Mouse (Mus musculus) C2C12 (cell line): ENCODE measurements around the gene Bicc1. TPM values are rescaled to one million over a fixed set of nuclear protein-coding genes. Genes with fewer than 3 reads are reported as not detected.
A peak's percentile ranks its signal among the peaks of the same experiment; 100 is the strongest.

ENCODE experiments used
- H3K27me3 ChIP-seq: one replicate; pipeline ENCODE4 v1.6.1; 2011; ENCODE audit not compliant: control insufficient read depth, insufficient read depth, insufficient read length
- H3K36me3 ChIP-seq: one replicate; pipeline ENCODE4 v1.6.1; 2011; ENCODE audit not compliant: control insufficient read depth, insufficient read depth
- H3K4me3 ChIP-seq: one replicate; pipeline ENCODE4 v1.5.1; 2011; ENCODE audit warnings: mild to moderate bottlenecking, control low read depth; ENCODE audit not compliant: poor library complexity, insufficient read depth, severe bottlenecking
- H3K79me2 ChIP-seq: one replicate; pipeline ENCODE4 v1.6.1; 2011; ENCODE audit not compliant: control insufficient read depth, insufficient read depth
- H3K79me3 ChIP-seq: one replicate; pipeline ENCODE4 v1.6.1; 2011; ENCODE audit warnings: low read depth, control low read depth
- H3ac ChIP-seq: one replicate; pipeline ENCODE3; 2011; ENCODE audit warnings: low read depth; ENCODE audit not compliant: control insufficient read depth, insufficient read length
- CEBPB ChIP-seq: IDR thresholded peaks from one replicate; pipeline ENCODE4 v1.6.1; 2011; ENCODE audit warnings: low read depth, mild to moderate bottlenecking, control low read depth, moderate library complexity
- CTCF ChIP-seq: IDR thresholded peaks from one replicate; pipeline ENCODE4 v1.5.1; 2011; ENCODE audit not compliant: control insufficient read depth, insufficient read depth, insufficient read length
- FOSL1 ChIP-seq: IDR thresholded peaks from one replicate; pipeline ENCODE4 v1.8.0; 2011; ENCODE audit warnings: mild to moderate bottlenecking, low read length; ENCODE audit not compliant: poor library complexity, insufficient read depth, severe bottlenecking
- MAX ChIP-seq: IDR thresholded peaks from one replicate; pipeline ENCODE4 v1.6.1; 2011; ENCODE audit warnings: mild to moderate bottlenecking, control low read depth
- MYOD1 ChIP-seq: IDR thresholded peaks from one replicate; pipeline ENCODE4 v1.6.1; 2011; ENCODE audit warnings: low read depth; ENCODE audit not compliant: control insufficient read depth, insufficient read length
- MYOG ChIP-seq: IDR thresholded peaks from one replicate; pipeline ENCODE4 v1.6.1; 2011; ENCODE audit not compliant: control insufficient read depth, insufficient read length; ENCODE audit errors: extremely low read depth
- USF1 ChIP-seq: IDR thresholded peaks from one replicate; pipeline ENCODE4 v1.6.1; 2011; ENCODE audit warnings: low read depth, mild to moderate bottlenecking, control low read depth, moderate library complexity
- polyA plus RNA-seq: library from polyadenylated mRNA; unstranded; fragments of >200 nt; fragmentation: generic; extraction: Trizol; gene quantifications from one replicate; pipeline ENCODE4 v1.2.1, GENCODE M21; 2012; ENCODE audit warnings: missing spikeins

Bicc1 gene
- polyA plus RNA-seq, 1 experiment, result 4.0 TPM

DNA sequence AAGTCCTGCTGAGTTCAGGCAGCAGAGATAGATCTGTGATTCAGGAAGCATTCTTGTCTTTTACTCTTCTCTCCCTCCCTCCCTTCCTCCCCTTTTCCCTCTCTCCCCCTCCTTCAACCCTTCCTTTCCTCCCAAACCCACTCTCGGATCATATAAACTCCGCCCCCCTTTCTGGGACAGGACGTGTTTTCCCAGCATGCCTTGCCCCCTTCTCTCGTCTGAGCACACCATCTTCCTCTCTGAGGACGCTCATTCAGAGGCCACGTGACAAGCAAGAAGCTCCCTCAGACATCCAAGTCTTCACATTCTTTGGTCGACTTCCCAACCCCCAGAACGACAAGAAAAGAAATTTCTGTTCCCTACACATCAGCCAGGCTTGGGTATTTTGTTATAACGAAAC lies 36.0 kb upstream of the Bicc1 start:
- H3K79me2 ChIP-seq, result no peaks in the 10 kb centered on the region

DNA sequence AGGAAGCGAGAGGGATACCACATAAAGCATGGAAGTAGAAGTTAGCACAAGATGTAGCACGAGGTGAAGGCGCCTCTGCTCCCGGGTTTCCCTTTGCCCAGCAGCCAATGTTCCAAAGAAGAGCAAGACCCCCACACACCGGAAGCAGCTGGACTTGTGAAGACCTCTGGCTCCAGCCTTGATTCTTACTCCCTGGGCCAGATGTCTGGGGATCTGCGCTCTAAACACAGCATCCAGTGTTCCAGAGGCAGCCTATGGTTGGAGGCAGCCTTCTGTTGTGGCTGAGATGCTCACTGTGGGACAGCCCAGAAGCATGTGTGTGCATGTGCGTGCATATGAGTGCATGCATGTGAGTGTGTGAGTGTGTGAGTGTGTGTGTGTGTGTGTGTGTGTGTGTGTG lies 35.2 kb upstream of the Bicc1 start:
- TF ChIP-seq USF1 (no peak), FOSL1 (no peak), MAX (no peak), CEBPB (no peak), MYOD1 (no peak), MYOG (no peak), CTCF (no peak)
- no peaks in the 10 kb centered on the region for H3K79me2 ChIP-seq
- no peaks in the 10 kb centered on the region for H3K27me3 ChIP-seq
- H3K36me3 ChIP-seq, result no peaks in the 10 kb centered on the region
- H3K79me3 ChIP-seq, result no peaks in the 10 kb centered on the region
- H3K4me3 ChIP-seq, result no peak overlapping the region
- H3ac ChIP-seq, result no peak overlapping the region

More for the DNA sequence above, 36.0 kb upstream of the Bicc1 start:
- no peak overlapping the region for H3K4me3 ChIP-seq
- TF ChIP-seq MAX (no peak), MYOD1 (no peak), USF1 (no peak), CEBPB (no peak), FOSL1 (no peak), CTCF (no peak), MYOG (no peak)
- no peaks in the 10 kb centered on the region for H3K36me3 ChIP-seq
- no peaks in the 10 kb centered on the region for H3K27me3 ChIP-seq
- H3K79me3 ChIP-seq, result no peaks in the 10 kb centered on the region
- H3ac ChIP-seq, result no peak overlapping the region

DNA sequence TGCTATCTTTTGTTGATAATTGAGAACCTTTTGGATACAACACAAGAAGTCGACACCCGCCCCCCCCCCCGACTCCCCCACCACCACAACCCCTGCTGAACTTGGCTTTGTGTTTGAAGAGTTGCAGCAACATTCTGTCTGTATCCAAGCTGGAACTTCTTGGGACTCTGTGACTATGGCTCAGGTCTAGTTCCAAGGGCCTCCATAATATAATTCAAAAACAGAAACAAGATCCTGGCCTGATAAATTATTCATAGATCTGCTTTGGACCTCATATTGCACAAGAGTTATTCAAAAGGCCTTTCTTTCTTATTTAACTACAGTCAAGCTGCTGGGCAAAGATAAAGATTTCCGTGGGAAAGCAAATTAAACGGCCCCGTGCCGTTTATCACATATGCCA lies 33.8 kb upstream of the Bicc1 start:
- no peak overlapping the region for H3K4me3 ChIP-seq
- no peaks in the 10 kb centered on the region for H3K79me2 ChIP-seq
- no peaks in the 10 kb centered on the region for H3K36me3 ChIP-seq
- no peaks in the 10 kb centered on the region for H3K27me3 ChIP-seq
- no peaks in the 10 kb centered on the region for H3K79me3 ChIP-seq
- H3ac ChIP-seq, result no peak overlapping the region
- TF ChIP-seq CEBPB (no peak), MAX (no peak), MYOD1 (no peak), FOSL1 (no peak), CTCF (no peak), USF1 (no peak), MYOG (no peak)

DNA sequence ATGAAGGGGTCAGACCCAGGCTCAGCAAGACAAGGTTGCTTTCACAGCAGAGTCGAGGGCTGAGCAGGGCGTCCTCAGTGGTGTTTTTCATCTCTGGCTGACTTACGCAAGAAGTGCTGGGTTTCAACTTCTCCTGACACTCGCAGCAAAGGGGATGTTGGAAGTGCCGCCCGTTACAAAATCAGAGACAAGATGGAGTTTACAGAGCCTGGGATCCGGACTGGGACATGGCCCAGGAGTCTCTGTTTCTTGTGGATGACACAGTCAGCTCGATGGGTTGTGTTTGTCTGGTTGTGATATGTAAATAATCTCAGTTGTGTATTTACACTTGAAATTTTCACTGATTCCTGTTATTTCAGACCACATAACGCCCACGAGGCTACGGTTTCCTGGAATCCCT lies 33.4 kb upstream of the Bicc1 start:
- Histone ChIP-seq H3ac (no peak overlapping the region), H3K36me3 (no peaks in the 10 kb centered on the region), H3K79me2 (no peaks in the 10 kb centered on the region), H3K4me3 (no peak overlapping the region), H3K27me3 (no peaks in the 10 kb centered on the region), H3K79me3 (no peaks in the 10 kb centered on the region)
- TF ChIP-seq MAX (no peak), USF1 (no peak), CTCF (no peak), MYOD1 (no peak), CEBPB (no peak), MYOG (no peak), FOSL1 (no peak)

DNA sequence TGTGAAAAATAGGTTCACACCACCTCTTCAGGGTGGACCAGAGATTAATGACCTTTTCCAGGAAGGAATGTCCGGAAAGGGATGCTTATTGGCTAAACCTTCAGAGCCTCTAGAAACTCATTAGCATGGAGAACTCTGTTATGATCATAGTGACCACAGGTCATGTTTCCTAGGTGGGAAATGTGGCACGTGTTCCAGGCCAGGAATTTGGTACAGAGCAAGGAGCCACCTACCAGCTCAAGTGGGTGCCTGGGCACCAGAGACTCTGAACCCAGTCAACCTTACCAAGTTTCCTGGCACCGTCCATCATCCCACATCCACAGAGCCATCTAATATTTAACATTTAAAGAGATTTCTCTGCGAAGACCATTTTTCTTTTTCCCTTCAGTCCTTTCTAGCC lies 29.2 kb upstream of the Bicc1 start:
- Histone ChIP-seq H3K79me3 (no peaks in the 10 kb centered on the region), H3K79me2 (no peaks in the 10 kb centered on the region), H3ac (no peak overlapping the region), H3K36me3 (no peaks in the 10 kb centered on the region), H3K4me3 (no peak overlapping the region), H3K27me3 (no peaks in the 10 kb centered on the region)
- no peak for TF ChIP-seq CTCF
- TF ChIP-seq CEBPB, result no peak
- TF ChIP-seq MAX, result no peak
- no peak for TF ChIP-seq FOSL1
- no peak for TF ChIP-seq USF1
- no peak for TF ChIP-seq MYOG
- TF ChIP-seq MYOD1, result no peak

DNA sequence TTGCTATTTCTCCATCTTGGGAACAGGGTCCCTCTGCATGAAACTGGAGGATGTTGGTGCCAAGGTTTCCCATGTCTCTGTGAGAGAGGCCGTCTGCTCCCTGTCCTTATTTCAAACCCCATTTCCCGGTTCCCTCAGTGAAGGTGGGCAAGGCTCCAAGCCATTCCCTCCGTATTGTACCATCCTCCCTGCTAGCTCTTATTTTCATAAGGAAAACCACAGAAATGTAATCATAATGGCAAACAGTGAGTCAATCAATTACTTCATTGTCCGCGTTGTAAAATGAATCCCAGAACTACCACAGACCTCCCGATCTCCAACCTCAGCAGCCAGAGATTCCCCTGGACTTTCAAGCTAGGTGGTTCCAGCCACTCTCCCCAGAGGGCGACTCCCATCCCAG lies 25.6 kb upstream of the Bicc1 start:
- TF ChIP-seq CTCF (no peak), CEBPB (peak; percentile 66)
- Histone ChIP-seq H3K79me2 (no peaks in the 10 kb centered on the region), H3K79me3 (no peaks in the 10 kb centered on the region), H3ac (no peak overlapping the region), H3K27me3 (no peaks in the 10 kb centered on the region), H3K4me3 (no peak overlapping the region), H3K36me3 (no peaks in the 10 kb centered on the region)
